Mouse (Mus musculus) spleen, postnatal 36 days (tissue): ENCODE data around the gene Nfatc2.

Source experiments
- DNase-seq, 2 experiments: peaks; one replicate each; pipeline ENCODE4 v3.0.0; 2022; ENCODE audit warnings: low spot score in 2 of 2, mixed read lengths in 1 of 2

Gene Nfatc2

DNA sequence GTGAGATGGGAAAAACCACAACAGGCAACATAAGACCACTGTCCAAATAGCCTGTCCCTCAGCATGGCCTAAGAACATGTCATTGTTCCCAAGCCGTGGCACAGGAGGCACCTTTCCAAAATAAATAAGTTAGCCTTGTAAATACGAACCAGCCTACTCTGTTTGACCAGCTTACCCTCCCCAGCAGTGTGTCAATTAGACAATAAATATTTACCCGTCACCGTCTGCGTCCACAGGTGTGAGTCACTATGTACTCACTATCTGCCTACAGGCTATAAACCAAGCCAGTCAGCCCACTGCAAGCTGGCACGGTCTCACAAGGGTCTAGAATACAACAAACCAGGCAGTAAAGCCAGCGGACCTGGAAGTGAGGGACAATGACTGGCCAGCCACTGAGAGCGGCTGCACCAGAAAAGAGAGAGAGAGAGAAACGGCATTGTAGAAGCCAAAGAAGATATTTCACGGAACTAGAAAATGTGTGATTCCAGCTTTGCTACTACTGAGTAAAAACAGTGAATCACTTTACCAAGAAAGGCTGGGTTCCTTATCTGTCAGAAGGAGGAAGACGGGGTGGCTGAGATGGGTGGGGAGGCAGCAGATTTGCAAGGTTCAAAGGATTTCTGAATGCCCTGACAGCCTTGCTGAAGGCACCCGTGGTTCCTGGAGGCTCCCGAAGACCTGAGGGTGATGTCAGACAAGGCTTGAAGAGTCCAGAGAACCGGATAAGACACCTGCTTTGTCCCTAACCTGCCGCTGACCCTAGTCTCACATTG lies 69.2 kb downstream of the Nfatc2 start:
- no peak for DNase-seq

DNA sequence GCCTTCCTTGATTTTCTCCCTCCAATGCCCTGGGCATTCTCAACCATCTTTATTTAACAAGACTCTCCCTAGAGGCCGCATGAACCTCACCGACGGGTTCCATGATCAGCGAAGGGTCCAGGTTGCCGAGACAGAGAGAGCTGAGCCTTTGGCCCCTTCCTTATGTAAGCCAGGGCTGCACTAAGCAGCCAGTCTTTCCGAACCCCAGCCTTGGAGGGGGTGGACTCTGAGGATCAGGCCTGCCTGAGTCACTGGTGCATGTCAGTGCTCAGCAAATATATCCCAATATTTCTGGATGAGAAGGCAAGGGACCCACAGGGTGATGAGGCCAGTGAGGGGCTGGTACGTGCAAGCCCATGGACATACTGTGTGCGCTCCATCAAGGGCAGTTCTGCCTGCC lies 72.9 kb downstream of the Nfatc2 start:
- no peak for DNase-seq

DNA sequence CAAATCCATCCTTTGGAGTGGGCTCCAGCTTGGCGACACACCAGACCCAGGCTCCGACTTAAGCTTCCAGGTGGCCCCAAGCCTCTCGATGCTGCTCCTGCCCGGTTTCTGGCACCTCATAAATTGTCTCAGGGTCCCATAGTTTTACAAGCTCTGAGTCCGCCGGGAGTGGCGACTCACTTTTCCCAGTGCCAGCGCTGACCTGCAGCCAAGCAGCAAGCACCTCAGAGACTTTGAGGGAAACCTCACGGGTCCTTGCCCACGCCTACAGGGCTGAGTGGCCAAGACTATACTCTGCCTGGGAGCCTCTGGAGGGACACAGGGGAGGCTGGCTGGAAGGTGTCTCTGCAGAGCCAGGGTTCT lies 74.0 kb downstream of the Nfatc2 start:
- DNase-seq = no peak

DNA sequence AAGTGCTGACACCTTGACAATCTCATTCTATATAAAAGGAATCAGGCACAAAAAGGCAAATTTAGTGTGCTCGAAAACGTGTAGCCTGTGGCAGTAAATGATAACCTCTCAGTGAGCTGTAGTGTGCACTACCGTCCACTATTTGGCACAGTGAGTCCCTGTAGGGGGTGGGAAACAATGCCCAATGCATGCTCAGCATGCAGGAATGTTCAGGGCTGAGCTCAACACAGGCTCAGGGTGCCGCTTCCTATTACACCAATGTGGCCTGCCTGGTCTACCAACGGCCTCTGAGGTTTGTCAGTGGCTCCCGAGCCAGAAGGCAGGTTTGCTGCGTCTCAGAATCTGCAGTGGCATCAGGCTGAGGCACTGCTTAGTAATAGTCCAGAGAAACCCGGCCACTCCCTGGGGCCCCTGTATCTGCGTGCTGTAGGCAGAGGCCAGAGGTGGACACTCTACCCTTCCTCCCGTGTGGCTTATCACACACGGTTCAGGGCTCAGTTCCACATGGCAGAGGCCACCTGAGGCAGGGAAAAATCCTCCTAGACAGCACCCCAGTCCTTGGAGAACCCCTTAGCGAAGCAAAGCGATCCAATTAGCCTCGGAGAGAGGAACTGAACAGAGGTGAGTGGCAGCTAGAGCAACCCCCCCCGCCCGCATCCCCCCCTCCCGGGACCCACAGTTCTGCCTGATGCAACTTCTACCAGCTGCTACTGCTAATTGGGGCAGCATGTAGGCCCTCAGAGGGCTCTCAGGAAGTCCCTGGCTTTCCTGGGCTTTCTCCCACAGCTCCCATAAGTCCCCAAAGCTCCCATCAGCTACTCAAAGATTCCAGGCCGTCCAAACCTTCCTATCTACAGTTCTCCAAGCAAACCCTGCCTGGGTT lies 74.7 kb downstream of the Nfatc2 start:
- no peak for DNase-seq

DNA sequence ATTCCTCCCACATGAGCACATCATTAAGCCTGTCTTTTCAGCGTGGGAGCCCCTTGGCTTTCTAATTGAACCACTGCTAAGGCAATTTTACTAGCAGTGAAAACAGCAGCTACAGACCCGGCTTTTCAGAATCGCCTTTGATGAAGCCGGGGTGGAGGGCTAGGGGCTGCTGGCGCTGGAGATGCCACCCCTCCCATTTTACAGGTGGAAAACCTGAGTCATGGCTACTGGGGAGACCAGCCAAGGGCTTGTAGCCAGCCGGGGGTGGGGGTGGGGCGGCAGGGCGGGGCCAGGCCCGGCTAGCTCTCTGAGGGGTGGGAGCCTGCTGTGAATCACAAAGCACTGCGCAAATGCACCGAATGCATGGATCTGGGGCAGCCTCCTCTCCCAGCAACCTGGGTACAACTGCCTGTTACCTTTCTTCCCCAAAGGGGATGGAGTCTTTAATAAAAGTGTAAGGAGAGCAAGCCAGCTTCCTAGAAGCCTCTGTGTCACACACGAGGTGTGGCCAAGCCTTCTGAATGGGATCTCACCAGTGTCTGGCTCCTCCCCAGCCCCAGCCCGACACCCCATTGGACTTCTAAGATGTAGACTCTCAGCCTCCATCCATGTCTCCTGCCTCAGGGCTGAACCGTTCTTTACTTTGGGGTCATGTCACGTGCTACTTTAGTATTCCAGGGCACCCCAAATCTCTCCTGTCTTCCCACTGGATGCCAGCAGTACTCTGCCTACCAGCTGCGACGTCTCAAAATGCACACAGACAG lies 75.9 kb downstream of the Nfatc2 start:
- DNase-seq = no peak

DNA sequence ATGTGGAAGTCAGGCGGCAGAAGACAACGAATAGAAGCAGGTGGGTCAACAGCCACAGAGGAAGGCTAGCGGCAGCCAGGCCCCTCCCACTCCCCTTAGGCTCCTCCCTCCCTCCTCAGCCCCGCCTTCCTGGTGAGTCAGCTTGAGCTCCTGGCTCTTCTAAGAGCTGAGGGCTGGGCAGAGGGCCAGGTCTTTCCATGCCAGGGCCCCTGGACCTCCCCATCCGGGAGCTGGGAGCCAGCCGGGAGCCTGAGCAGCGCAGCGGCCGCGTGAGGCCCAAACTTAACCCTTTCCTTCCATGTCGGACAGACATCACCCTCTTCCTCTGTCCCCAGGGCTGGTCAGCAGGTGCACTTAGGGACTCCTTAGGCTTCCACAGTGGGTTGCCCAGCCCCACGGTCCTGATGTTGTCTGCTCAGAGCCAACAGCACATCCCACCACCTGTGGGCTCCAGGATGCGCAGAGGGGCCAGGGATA lies 76.5 kb downstream of the Nfatc2 start:
- DNase-seq = peak; percentile 34 to 36

DNA sequence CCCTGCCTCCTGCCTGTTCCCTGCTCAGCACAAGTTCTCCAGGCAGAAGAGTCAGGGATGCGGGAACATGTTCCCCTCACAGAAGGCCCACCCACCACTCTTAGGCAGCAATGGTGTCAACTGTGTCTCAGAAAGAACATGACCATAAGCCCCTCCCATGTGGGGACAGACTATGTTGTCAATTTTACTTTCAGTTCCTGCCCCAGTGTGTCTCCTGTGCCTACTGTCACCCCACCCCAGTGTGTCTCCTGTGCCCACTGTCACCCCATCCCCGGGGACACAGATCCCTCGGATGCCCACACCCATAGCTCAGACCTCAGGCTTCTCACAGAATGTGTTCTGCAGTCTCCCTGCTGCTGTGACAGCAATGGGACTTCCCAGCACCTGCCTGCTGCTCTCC lies 79.2 kb downstream of the Nfatc2 start:
- DNase-seq = no peak

DNA sequence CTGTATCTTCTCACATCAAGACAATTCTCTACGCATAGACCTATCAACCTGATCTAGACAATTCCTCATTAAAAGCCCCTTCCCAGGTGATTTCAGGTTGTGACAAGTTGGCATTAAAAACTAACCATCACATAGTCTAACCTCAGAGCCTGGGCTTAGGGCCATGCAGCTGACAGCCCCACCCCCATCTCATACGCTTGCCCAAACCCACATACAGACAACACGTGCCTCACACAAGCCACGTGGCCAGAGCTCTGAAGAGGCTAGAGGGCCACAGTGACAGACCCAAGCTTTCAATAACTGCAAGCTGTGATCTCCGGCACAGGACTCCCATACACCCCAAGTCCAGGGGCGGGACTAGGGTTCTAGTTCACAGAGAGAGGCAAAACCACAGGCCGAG lies 80.7 kb downstream of the Nfatc2 start:
- no peak for DNase-seq

DNA sequence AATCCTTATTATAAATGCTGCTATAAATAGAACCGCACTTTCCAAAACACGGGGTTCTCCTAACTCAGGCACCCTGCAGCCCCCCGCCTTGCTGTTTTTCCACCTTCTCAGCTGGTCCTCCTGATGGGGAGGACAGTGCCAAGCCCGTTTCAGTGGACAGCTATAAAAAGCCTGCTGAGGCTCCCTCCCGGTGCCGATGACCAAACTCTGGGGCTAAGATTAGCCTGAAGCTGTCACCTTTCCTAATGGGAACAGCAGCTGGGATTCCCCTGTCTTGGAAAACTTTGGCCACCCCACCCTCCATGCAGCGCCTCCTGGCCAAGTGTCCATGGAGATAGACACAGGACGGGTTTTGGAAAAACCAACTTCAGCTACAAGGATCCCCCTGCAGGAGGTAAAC lies 81.9 kb downstream of the Nfatc2 start:
- no peak for DNase-seq

DNA sequence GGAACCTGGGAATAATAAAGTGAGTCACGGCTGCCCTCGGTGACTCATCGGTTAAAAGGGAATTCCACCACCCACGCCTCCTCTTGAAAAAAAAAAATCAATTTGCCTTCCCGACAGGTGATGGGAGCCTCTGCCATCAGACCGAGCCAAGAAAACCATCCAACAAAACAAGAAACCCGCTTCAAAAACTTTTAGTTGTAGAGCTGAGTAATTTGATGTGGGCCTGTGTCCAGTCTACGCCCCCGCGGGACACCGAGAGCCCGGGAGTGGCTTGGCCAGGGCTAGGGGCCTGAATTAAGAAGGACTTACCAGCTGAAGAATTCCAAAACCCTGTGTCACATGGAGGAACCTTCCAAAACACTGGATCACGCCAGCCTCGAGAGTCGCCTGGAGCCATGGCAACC lies 83.2 kb downstream of the Nfatc2 start:
- no peak for DNase-seq

DNA sequence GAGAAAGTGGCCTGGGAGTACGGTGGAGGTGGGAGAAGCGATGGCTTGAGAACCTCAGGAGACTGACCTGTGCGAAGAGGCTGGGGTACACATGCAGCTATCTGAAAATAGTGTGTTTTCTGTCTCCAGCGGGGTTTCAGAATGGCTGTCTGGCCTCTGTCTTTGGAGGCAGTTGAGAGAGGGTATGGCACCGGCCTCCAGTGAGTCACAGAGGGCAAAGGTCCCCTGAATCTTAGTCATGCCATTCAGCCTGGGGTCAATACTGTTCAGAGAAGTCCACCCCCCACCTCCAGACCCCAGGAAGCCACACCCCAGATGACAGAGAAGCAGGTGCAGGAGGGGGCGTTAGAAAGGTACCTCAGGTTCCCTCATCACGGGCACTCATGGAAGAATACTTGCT lies 83.7 kb downstream of the Nfatc2 start:
- no peak for DNase-seq

DNA sequence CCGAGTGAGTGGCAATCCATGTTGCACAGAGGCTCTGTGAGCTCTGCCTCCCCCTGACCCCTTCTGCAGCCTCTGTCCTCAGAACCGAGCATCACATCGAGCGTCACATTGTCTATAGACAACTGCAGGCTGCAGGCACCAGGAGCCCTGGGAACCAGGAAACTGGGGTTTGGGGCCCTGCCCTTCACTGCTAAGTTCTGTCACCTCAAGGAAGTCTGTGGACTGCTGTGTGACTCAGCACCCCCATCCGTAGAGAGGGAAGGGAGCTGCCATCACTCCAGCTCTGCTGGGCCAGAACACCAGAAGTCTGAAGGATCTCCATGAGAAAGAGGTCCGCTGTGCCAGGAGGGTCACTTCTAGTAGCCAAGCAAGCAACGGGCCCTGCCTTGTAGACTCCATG lies 84.7 kb downstream of the Nfatc2 start:
- DNase-seq = no peak

DNA sequence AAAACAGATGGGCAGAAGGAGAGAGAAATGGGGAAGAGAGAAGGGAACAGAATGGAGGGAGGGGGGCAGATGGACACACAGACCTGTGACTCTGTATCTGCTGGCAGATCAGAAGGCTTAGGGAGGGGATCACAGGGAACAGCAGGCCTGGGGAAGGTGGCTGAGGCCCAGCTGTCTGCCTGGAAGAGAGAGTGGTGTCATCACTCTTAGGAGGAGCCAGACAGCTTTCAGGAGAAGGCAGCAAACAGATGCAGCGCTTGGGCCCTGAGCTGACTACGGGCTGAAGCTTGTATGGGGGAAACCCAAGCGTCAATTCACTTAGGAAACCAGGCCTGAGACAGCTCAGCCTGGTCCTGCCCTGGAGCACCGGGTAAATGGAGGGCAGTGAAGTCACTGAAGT lies 86.0 kb downstream of the Nfatc2 start:
- no peak for DNase-seq

DNA sequence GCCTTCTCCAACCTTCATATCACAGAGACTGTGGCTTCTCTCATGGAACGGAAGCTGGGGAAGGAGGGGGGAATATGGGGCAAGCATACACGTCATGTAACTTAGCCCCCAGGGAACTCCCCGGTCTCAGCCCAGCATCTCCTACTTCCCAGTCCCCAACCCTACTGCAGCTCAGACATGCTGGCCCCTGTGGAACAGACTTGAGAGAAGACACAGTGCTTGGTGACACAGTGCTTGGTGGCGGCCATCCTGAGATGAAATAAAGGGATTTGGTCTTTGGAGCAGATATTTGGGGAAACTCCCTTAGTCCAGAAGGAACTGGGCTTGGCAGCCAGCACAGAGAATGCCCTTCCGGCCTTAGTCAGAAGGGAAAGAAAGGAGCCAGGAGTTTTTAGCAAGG lies 87.3 kb downstream of the Nfatc2 start:
- DNase-seq = no peak

DNA sequence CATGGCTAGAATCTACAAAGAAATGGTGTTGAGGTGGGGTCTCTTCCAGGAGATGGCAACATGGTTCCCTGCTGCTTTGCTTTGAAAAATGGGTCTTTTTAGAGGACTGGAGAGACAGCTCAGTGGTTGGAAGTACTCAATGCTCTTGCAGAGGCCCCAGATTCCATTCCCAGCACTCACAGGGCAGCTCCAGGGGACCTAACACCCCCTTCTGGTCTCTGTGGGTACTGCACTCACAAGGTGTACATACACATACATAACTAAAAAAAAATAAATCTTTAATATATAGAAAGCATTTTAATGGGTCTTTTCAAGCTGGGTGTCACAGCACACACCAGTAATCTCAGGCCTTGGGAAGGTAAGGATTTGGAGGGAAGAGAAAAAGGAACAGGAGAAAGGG lies 89.9 kb downstream of the Nfatc2 start:
- no peak for DNase-seq

DNA sequence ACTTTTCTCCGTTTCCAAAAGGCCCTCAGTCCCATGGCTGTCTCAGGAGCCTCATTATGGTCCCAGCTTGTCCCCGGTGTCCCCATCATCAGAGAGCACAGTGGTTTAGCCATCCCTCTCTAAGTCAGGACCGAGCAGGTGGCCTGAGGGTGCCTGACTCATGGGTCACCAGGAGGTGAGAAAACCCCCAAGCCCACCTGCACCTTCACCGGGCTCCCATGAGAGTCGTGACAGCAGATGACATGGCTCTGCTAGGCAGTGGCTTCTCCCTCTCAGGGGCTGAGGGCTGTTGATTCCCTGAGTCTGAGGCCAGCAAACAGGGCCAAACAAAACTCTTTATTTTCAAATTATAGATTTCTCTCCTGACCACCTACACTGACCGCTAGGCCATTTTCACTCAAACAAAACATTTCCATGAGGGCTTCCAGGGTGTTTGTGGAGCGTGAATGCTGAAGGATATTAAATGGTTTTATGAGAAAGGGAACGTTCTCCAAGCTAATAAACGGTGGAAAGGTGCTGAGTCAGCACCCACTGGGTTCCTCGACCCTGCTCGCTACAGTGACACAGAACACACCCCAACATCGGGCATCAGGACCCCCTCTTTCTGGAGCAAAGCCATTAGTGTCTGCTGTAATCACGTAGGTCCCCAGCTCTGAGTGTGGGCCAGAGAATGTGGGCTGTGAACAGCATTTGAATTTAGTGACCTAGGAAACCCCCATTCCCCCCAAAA lies 92.8 kb downstream of the Nfatc2 start:
- no peak for DNase-seq

DNA sequence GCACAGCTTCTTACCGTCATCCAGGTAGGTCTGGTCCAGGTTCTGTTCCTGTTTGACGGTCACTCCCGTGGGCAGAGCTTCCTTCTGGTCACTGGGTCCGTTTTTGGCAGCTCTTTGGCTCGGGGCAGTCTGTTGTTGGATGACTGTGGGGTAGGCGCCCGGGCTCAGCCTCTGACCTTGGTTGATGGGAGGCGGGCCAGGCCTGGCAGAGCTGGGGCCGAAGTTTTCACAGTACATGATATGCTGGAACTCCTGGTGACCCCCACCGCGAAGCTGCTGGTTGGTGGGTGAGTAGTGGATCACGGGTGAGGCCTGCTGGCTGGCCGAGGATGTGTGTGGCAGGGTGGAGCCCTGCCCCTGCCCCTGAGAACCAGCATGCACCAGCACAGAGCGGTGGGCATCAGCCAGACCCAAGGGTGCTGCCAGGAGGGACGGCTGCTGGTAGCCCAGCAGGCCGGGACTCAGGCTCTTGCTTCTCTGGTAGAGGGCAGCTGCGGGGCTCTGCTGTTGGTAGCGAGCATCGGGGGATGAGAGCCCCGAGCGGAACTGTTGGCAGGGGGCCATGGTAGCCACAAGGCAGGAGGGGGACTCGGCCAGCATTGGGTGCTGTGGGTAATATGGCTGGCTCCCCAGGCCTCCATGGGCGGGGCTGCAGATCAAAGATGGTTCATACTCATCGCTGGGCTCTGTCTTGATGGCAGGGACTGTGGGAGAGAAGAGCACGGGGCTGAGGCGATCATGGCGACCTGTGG lies 96.8 kb downstream of the Nfatc2 start:
- no peak for DNase-seq

DNA sequence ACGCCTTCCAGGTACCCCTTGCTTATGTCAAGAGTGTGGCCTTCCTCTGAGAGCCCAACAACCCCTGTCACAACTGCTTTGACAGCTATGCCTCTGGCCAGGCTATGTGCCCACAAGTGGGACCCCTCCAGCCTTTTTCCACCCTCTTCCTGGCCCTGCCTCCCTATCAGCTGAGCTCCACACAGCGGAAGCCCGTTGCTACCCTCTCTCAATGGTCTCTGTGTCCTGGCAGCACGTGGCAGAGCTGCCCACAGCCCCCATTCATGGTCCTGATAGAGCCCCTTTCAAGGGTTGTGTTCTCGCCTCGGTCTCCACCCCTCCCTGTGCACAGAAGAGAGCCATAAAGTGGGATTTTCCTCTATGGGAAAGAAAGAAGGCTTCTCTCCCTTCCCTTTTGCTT lies 97.7 kb downstream of the Nfatc2 start:
- DNase-seq = no peak

DNA sequence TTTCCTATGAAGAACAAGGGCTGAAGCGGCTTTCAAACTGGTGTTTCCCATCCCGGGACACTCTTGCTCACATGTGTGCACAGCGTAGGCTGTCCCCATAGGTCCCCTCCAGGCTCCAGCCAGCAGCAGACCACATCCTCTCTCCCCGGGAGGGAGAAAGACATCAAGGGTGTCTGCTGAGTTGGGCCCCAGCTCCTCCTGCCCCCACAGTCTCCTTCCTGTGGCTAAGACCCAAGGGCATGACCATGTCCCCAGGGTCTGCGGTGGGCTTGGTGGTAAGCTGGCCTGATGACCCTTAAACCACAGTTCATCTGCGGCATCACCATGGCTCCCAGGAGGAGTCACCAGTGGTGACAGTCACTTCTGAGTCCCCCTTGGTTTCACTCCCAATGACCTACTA lies 100.7 kb downstream of the Nfatc2 start:
- no peak for DNase-seq

DNA sequence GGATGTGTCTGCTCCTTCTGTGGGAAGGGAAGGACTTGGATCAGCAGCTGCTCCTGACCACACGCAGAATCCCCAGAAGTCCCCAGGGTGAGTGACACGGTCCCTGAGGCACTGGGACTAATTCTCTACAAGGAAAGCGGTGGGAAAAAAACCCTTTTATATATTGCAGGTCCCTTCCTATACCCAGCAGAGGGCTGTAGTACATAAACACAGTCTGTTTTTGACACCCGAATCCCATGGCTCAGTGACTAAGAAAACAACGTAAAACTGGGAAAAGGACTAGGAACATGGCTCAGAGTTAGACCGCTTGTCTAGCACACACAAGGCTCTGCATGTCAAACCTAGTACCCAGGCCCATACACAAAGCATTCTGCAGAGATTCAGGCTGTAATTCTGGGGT lies 101.2 kb downstream of the Nfatc2 start:
- DNase-seq = no peak

DNA sequence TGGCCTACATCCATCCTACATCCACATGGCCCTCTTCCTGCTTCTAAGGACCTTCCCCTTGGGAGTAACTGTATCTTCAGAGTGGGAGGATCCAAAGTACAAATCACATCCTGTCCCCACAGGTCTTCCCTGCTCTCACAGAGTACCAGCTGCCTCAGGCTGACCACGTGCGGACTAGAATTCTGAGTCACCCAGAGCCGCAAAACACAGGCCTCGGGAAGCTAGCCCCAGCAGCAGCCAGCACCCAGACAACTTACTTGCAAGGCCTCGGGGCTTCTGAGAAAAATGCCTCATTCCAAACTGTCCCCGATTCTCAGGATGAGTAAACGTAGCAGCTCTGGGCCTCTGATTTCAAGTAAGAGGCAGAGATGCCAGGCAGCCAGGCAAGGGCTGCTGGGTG lies 109.7 kb downstream of the Nfatc2 start:
- DNase-seq = no peak
